Mouse (Mus musculus): ENCODE measurements at regions not wholly inside any gene's neighbourhood (a gene's known extent, or its start where the extent isn't known, plus 50 kb on each side); places are given as distances from the start of the nearest gene placed in this dataset.

DNA sequence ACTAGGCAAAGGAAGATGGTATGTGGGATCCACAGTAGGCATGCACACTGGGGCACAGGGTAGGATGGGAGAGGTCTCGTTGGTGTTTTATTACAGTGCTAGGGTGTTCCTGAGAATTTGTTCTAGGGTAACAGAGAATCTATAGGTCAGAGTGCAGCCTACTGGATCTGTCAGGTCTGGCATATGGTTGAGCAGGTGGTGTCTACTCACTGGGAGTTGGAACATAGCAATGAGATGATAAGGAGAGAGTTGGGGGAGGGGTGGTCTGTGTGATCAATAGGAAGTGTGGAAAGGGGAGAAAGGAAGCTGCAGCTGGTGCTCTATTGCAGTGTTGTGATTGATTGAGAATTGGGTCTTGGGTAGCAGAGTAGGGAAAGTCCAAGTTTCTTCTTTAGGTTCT, 681.5 kb downstream of the Ankrd7 start:
- peak; percentile 41 for DNase-seq

DNA sequence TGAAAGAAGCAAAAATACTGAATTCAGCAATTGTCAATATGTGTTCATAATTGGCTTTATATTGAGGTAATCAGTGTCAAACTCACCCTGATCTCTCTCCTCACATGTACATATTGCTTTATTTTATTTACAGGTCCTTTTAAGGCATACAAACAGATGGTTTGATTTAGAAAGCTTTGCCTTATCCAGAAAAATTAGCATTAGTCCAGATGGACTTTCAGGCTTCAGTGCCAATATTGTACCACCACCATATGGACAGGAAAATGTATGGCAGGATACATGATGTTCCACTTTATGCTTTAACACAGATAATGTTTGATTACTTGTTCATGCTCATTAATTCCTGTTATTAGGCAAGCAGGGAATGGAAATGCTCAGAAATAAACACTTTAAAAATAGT, 685.8 kb downstream of the Ankrd7 start:
- DNase-seq = peak; percentile 91

DNA sequence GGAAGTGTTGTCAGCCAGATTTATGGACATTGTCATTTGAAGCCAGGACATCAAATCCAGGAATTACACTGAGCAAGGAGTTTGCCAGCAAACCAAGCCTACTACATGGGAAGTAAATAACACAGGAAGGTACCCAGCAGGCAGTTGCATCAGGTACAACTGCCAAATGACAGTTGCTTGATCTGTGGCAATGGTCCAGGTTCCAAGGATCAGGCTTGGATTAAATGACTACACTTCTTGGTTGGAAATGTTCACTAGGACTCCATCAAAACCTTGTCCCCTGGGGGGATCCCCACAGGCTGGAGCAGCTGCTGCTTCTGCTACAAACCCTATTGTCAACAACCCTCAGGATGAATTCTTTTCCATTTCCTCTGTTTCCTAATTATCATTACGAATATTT, 713.3 kb downstream of the Ankrd7 start:
- peak; percentile 99 for DNase-seq

DNA sequence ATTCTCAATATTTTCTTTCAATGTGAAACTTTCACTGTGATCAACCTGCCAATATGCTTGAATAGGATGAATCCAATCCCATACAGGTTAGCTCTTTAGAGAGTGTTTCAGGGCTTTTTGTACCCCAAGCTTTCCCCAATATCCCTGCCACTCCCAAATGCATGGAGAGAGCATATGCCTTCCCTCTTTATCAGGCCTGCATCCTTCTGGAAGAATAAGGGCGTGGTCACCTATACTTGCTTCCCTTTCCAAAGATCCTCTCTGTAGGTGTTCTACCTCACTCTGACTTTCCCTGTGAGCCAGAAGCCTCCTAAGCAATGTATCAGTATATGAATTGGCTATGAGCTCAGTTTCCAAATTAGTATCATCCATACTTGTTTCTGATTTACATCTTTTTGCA, 713.8 kb downstream of the Ankrd7 start:
- DNase-seq = peak; percentile 73
